Comparison of ENCODE assay signal across 9 mouse cellular contexts in genomic region chr8:80895397-80895796, GRCm38 (mm10). TPM values are rescaled to one million over a fixed set of nuclear protein-coding genes. Genes with fewer than 3 reads are reported as not detected.
DNase-seq lines count a peak whose midpoint lies in the region; ATAC-seq lines count a peak whose summit lies in the region.
"Had no signal": no experiment of that assay in that cellular context is flagged by ENCODE, and none has a peak within 500 bp of the region (broad histone marks: within the 10 kb centered on the region; RNA-seq: fewer than 3 reads in every experiment).

No protein-coding gene starts in this region.

- H3K4me1 ChIP-seq in forebrain, embryonic 12.5 days, result peaks cover 4% of the 10 kb centered on the region; the same call in 1 of the 2 replicates
- H3K4me1 ChIP-seq in forebrain, embryonic 11.5 days (replicated peaks; ENCODE audit: control insufficient read depth, insufficient read depth, low read length), result no peaks in the 10 kb centered on the region
- no peaks in the 10 kb centered on the region for H3K4me1 ChIP-seq in hindbrain, embryonic 12.5 days
- H3K4me1 ChIP-seq: liver, embryonic 15.5 days had no signal

- ATAC-seq in forebrain, embryonic 12.5 days (ENCODE audit: low FRiP score), result no peak
- ATAC-seq in forebrain, embryonic 11.5 days (replicated peaks; ENCODE audit: low FRiP score), result no peak
- no peak for ATAC-seq in hindbrain, embryonic 12.5 days (ENCODE audit: low FRiP score)

- no peaks in the 10 kb centered on the region for H3K36me3 ChIP-seq in forebrain, embryonic 12.5 days (replicated peaks)
- H3K36me3 ChIP-seq in forebrain, embryonic 11.5 days (ENCODE audit: control insufficient read depth, insufficient read depth, low read length), result no peaks in the 10 kb centered on the region
- H3K36me3 ChIP-seq in hindbrain, embryonic 12.5 days, result no peaks in the 10 kb centered on the region
- H3K36me3 ChIP-seq: liver, embryonic 15.5 days had no signal

- no peak overlapping the region for H3K4me3 ChIP-seq in forebrain, embryonic 12.5 days (replicated peaks)
- H3K4me3 ChIP-seq in forebrain, embryonic 11.5 days (ENCODE audit: low read depth, low read length), result no peak overlapping the region
- H3K4me3 ChIP-seq in hindbrain, embryonic 12.5 days, result no peak overlapping the region
- H3K4me3 ChIP-seq: liver, embryonic 15.5 days had no signal

- no peaks in the 10 kb centered on the region for H3K27me3 ChIP-seq in forebrain, embryonic 12.5 days
- H3K27me3 ChIP-seq in forebrain, embryonic 11.5 days (ENCODE audit: control insufficient read depth, insufficient read depth, low read length), result no peaks in the 10 kb centered on the region
- no peaks in the 10 kb centered on the region for H3K27me3 ChIP-seq in hindbrain, embryonic 12.5 days
- H3K27me3 ChIP-seq: liver, embryonic 15.5 days had no signal

- H3K9ac ChIP-seq in forebrain, embryonic 12.5 days, result no peak overlapping the region
- H3K9ac ChIP-seq in forebrain, embryonic 11.5 days (ENCODE audit: low read length), result no peak overlapping the region
- no peak overlapping the region for H3K9ac ChIP-seq in hindbrain, embryonic 12.5 days
- H3K9ac ChIP-seq: liver, embryonic 15.5 days had no signal

- no peak overlapping the region for H3K4me2 ChIP-seq in forebrain, embryonic 12.5 days
- H3K4me2 ChIP-seq in forebrain, embryonic 11.5 days (ENCODE audit: low read depth, low read length, severe bottlenecking), result no peak overlapping the region
- H3K4me2 ChIP-seq in hindbrain, embryonic 12.5 days (replicated peaks), result peak overlapping the region; percentile 8; the same call in 1 of the 2 replicates
- H3K4me2 ChIP-seq: liver, embryonic 15.5 days had no signal

- WGBS in forebrain, embryonic 12.5 days, result 38% methylated on average over 6 of the region's 6 CpGs
- WGBS in forebrain, embryonic 11.5 days, result 45% methylated on average over 6 of the region's 6 CpGs
- WGBS in hindbrain, embryonic 12.5 days, result 36% methylated on average over 6 of the region's 6 CpGs

- H3K27ac ChIP-seq in forebrain, embryonic 12.5 days, result peak overlapping the region; percentile 19; the same call in 1 of the 2 replicates
- H3K27ac ChIP-seq in forebrain, embryonic 11.5 days (ENCODE audit: low read depth, low read length), result no peak overlapping the region
- no peak overlapping the region for H3K27ac ChIP-seq in hindbrain, embryonic 12.5 days
- H3K27ac ChIP-seq: liver, embryonic 15.5 days had no signal

- H3K9me3 ChIP-seq in forebrain, embryonic 12.5 days, result no peaks in the 10 kb centered on the region
- no peaks in the 10 kb centered on the region for H3K9me3 ChIP-seq in forebrain, embryonic 11.5 days (ENCODE audit: control insufficient read depth, low read length)
- H3K9me3 ChIP-seq in hindbrain, embryonic 12.5 days (replicated peaks), result no peaks in the 10 kb centered on the region
- H3K9me3 ChIP-seq: liver, embryonic 15.5 days had no signal

- DNase-seq in forebrain, embryonic 11.5 days (ENCODE audit: low spot score), result no peak
- peak; percentile 15 for DNase-seq in embryo, embryonic 9.5 days (ENCODE audit: extremely low spot score)
- peak; percentile 46 for DNase-seq in lung, postnatal 14 days
- DNase-seq in urinary bladder, adult 2 months (ENCODE audit: low spot score), result no peak
- no peak for DNase-seq in yolk sac, embryonic 10.5 days (ENCODE audit: low spot score)
- no peak for DNase-seq in adrenal gland, postnatal 4 days (ENCODE audit: low spot score in 2 of 2)

RNA-seq across cellular contexts. Expression of gene Gab1, which starts 15.1 kb away (rescaled TPM):
- 15.3 and 15.6 TPM in 2 replicates for polyA plus RNA-seq in forebrain, embryonic 12.5 days (2016; fragmentation: Nextera tagmentation; extraction: Ambion mirVana)
- 19.1 TPM in 2 replicates for polyA plus RNA-seq in forebrain, embryonic 11.5 days (2014; fragmentation: Nextera tagmentation; extraction: Ambion mirVana)
- polyA plus RNA-seq in hindbrain, embryonic 12.5 days (2016; fragmentation: Nextera tagmentation; extraction: Ambion mirVana), result 21.3 and 23.2 TPM in 2 replicates
- 23.9 and 28.0 TPM in 2 replicates for polyA plus RNA-seq in urinary bladder, adult 2 months (2012; rRNA removed)
- 10 to 100 TPM; 34.6 TPM for total RNA-seq in adrenal gland, postnatal 4 days (2021)

Comparison
In these comparisons a context has a peak if more than half of its experiments do, and no peak if none do; other contexts are left out.
1. DNase-seq: peak in embryo, embryonic 9.5 days (single experiment) and lung, postnatal 14 days (single experiment); none in forebrain, embryonic 11.5 days (single experiment), urinary bladder, adult 2 months (single experiment), yolk sac, embryonic 10.5 days (single experiment) and adrenal gland, postnatal 4 days (0 of 2).